Mouse (Mus musculus) thymus, adult 18-20 months (tissue): ENCODE measurements around the gene Gtse1.

Experiments
- DNase-seq, 2 experiments: peaks; one replicate each; pipeline ENCODE4 v3.0.0; 2022; ENCODE audit warnings: mixed read lengths in 2 of 2

Gtse1 gene

GRCm38 (mm10) chr15:85877336-85877735, 17.8 kb downstream of the Gtse1 start:
- no peak for DNase-seq

GRCm38 (mm10) chr15:85878848-85879497, 19.4 kb downstream of the Gtse1 start, which contains the start of gene Trmu:
Gene Trmu, plus strand, starts transcription at chr15:85879312.
- peak; percentile 79 for DNase-seq

- DNase-seq = no peak
Observed at GRCm38 (mm10) chr15:85879498-85879895, 20.0 kb downstream of the Gtse1 start.

GRCm38 (mm10) chr15:85885606-85886005, 26.1 kb downstream of the Gtse1 start:
- no peak for DNase-seq

- no peak for DNase-seq
Observed at GRCm38 (mm10) chr15:85889235-85889634, 29.7 kb downstream of the Gtse1 start.

GRCm38 (mm10) chr15:85891971-85892370, 32.4 kb downstream of the Gtse1 start:
- no peak for DNase-seq

- DNase-seq = no peak
Observed at GRCm38 (mm10) chr15:85892498-85893118, 33.1 kb downstream of the Gtse1 start.

GRCm38 (mm10) chr15:85893871-85894270, 34.3 kb downstream of the Gtse1 start:
- DNase-seq = no peak

- DNase-seq = peak; percentile 57 to 65
Observed at GRCm38 (mm10) chr15:85896284-85896683, 36.7 kb downstream of the Gtse1 start.

GRCm38 (mm10) chr15:85897113-85897512, 37.6 kb downstream of the Gtse1 start:
- no peak for DNase-seq

- no peak for DNase-seq
Observed at GRCm38 (mm10) chr15:85899396-85899795, 39.9 kb downstream of the Gtse1 start.

- no peak for DNase-seq
Observed at GRCm38 (mm10) chr15:85900318-85900717, 40.8 kb downstream of the Gtse1 start.

GRCm38 (mm10) chr15:85900801-85901200, 41.3 kb downstream of the Gtse1 start:
- DNase-seq = no peak

GRCm38 (mm10) chr15:85902505-85902904, 43.0 kb downstream of the Gtse1 start:
- DNase-seq = no peak

- DNase-seq = no peak
Observed at GRCm38 (mm10) chr15:85903826-85904225, 44.3 kb downstream of the Gtse1 start.

GRCm38 (mm10) chr15:85908660-85909491, 49.3 kb downstream of the Gtse1 start:
- DNase-seq = no peak

- peak in 1 of 2 experiments; percentile 16 for DNase-seq
Observed at GRCm38 (mm10) chr15:85909492-85909829, 49.9 kb downstream of the Gtse1 start.

- DNase-seq = no peak
Observed at GRCm38 (mm10) chr15:85909931-85910330, 50.4 kb downstream of the Gtse1 start.

- peak; percentile 31 to 37 for DNase-seq
Observed at GRCm38 (mm10) chr15:85913605-85914004, 54.1 kb downstream of the Gtse1 start.

- no peak for DNase-seq
Observed at GRCm38 (mm10) chr15:85919191-85919891, 59.8 kb downstream of the Gtse1 start.

GRCm38 (mm10) chr15:85919892-85920248, 60.3 kb downstream of the Gtse1 start:
- no peak for DNase-seq

GRCm38 (mm10) chr15:85921855-85922254, 62.3 kb downstream of the Gtse1 start:
- DNase-seq = no peak
